Mouse (Mus musculus) stomach, postnatal 0 days (tissue): Measurements from ENCODE around the gene Farp1. TPM values are rescaled to one million over a fixed set of nuclear protein-coding genes. Genes with fewer than 3 reads are reported as not detected.

Experiments
- ATAC-seq: fragments of 200-750 bp; cut with Nextera tagmentation; 2 replicates; pipeline ENCODE4 v1.8.0; 2017; ENCODE audit not compliant: low FRiP score, low TSS enrichment
- DNase-seq: peaks from one replicate; pipeline ENCODE4 v3.0.0-alpha.2; 2016; ENCODE audit warnings: low spot score
- H3K27ac ChIP-seq: fragments of 300-500 bp; sonication (generic); replicated peaks from 2 replicates; pipeline ENCODE4 v1.5.1; 2014; ENCODE audit warnings: mild to moderate bottlenecking, control low read depth
- H3K27me3 ChIP-seq: fragments of 300-500 bp; sonication (generic); 2 replicates; pipeline ENCODE4 v1.6.1; 2014; ENCODE audit warnings: low read length; ENCODE audit not compliant: control insufficient read depth, insufficient read depth
- H3K36me3 ChIP-seq: fragments of 300-500 bp; sonication (generic); 2 replicates; pipeline ENCODE4 v1.6.1; 2014; ENCODE audit warnings: low read length, mixed read lengths; ENCODE audit not compliant: control insufficient read depth, insufficient read depth
- H3K4me1 ChIP-seq: fragments of 300-500 bp; sonication (generic); replicated peaks from 2 replicates; pipeline ENCODE4 v1.6.1; 2014; ENCODE audit warnings: antibody characterized with exemption; ENCODE audit not compliant: control insufficient read depth, insufficient read depth
- H3K4me2 ChIP-seq: fragments of 300-500 bp; sonication (generic); replicated peaks from 2 replicates; pipeline ENCODE4 v1.6.1; 2014; ENCODE audit warnings: low read depth, mild to moderate bottlenecking, control low read depth, moderate library complexity
- H3K4me3 ChIP-seq: fragments of 300-500 bp; sonication (generic); 2 replicates; pipeline ENCODE4 v1.5.1; 2014; ENCODE audit warnings: low read depth, low read length, control low read depth
- H3K9ac ChIP-seq: fragments of 300-500 bp; sonication (generic); 2 replicates; pipeline ENCODE4 v1.6.1; 2014; ENCODE audit warnings: mild to moderate bottlenecking, low read length, control low read depth, mixed read lengths
- H3K9me3 ChIP-seq: fragments of 300-500 bp; sonication (generic); 2 replicates; pipeline ENCODE4 v1.6.1; 2016; ENCODE audit warnings: low read length; ENCODE audit not compliant: control insufficient read depth
- CTCF ChIP-seq: IDR thresholded peaks from 2 replicates; pipeline ENCODE4 v1.5.1; 2016; ENCODE audit warnings: antibody characterized with exemption, low read depth, mild to moderate bottlenecking, moderate library complexity
- EP300 ChIP-seq: optimal IDR thresholded peaks from 2 replicates; pipeline ENCODE3; 2016; ENCODE audit warnings: antibody characterized with exemption
- WGBS: fragments of 180-500 bp; shearing (Covaris S2); extraction: QIAGEN DNeasy Blood & Tissue Kit; methylation state at CpG from one replicate; pipeline ENCODE4 v1.1.7; 2014; 5-methylcytosine and 5-hydroxymethylcytosine counted together
- polyA plus RNA-seq: library from polyadenylated mRNA; unstranded; fragments of >200 nt; fragmentation: Nextera tagmentation; extraction: Ambion mirVana; gene quantifications from 2 replicates; pipeline ENCODE4 v1.2.1, GENCODE M21; 2015

Gene Farp1
- polyA plus RNA-seq, 1 experiment from 2014 or later, result 4.6 TPM

- no peak overlapping the region for H3K4me3 ChIP-seq
- H3K27me3 ChIP-seq, result no peaks in the 10 kb centered on the region
- no peak overlapping the region for H3K27ac ChIP-seq
- no peak overlapping the region for H3K4me2 ChIP-seq
- ATAC-seq (no peak), DNase-seq (no peak)
- no peaks in the 10 kb centered on the region for H3K9me3 ChIP-seq
- no peaks in the 10 kb centered on the region for H3K4me1 ChIP-seq
- TF ChIP-seq CTCF, result no peak
- no peak for TF ChIP-seq EP300
- no peaks in the 10 kb centered on the region for H3K36me3 ChIP-seq
- H3K9ac ChIP-seq, result no peak overlapping the region
- WGBS, result 94% methylated on average over 2 of the region's 2 CpGs
Measured at GRCm38 (mm10) chr14:121015114-121015690, 19.8 kb upstream of the Farp1 start.

GRCm38 (mm10) chr14:121022403-121022802 lies 12.6 kb upstream of the Farp1 start:
- Histone ChIP-seq H3K4me2 (no peak overlapping the region), H3K4me1 (no peaks in the 10 kb centered on the region), H3K9me3 (no peaks in the 10 kb centered on the region), H3K4me3 (no peak overlapping the region), H3K36me3 (no peaks in the 10 kb centered on the region), H3K27ac (no peak overlapping the region), H3K27me3 (no peaks in the 10 kb centered on the region), H3K9ac (no peak overlapping the region)
- 75% methylated on average over 5 of the region's 5 CpGs for WGBS
- no peak for ATAC-seq
- no peak for DNase-seq
- TF ChIP-seq CTCF (no peak), EP300 (no peak)

- Histone ChIP-seq H3K27ac (no peak overlapping the region), H3K27me3 (no peaks in the 10 kb centered on the region), H3K9ac (no peak overlapping the region), H3K4me3 (no peak overlapping the region), H3K4me1 (no peaks in the 10 kb centered on the region), H3K4me2 (no peak overlapping the region), H3K9me3 (no peaks in the 10 kb centered on the region), H3K36me3 (no peaks in the 10 kb centered on the region)
- ATAC-seq (no peak), DNase-seq (peak; percentile 42)
- no peak for TF ChIP-seq CTCF
- 65% methylated on average over 8 of the region's 8 CpGs for WGBS
Measured at GRCm38 (mm10) chr14:121025381-121025780, 9.6 kb upstream of the Farp1 start.

GRCm38 (mm10) chr14:121031396-121031795 lies 3.6 kb upstream of the Farp1 start:
- DNase-seq (no peak), ATAC-seq (no peak)
- Histone ChIP-seq H3K36me3 (no peaks in the 10 kb centered on the region), H3K4me2 (no peak overlapping the region), H3K9me3 (no peaks in the 10 kb centered on the region), H3K4me1 (no peaks in the 10 kb centered on the region), H3K4me3 (no peak overlapping the region), H3K9ac (no peak overlapping the region), H3K27ac (no peak overlapping the region), H3K27me3 (no peaks in the 10 kb centered on the region)
- 76% methylated on average over 2 of the region's 2 CpGs for WGBS
- TF ChIP-seq EP300 (no peak), CTCF (no peak)

- TF ChIP-seq EP300 (no peak), CTCF (no peak)
- ATAC-seq (no peak), DNase-seq (no peak)
- Histone ChIP-seq H3K27me3 (no peaks in the 10 kb centered on the region), H3K36me3 (no peaks in the 10 kb centered on the region), H3K4me3 (peak overlapping the region; percentile 82; the same call in 1 of the 2 replicates), H3K9ac (no peak overlapping the region; the same call in 1 of the 2 replicates), H3K9me3 (no peaks in the 10 kb centered on the region), H3K4me1 (no peaks in the 10 kb centered on the region), H3K27ac (no peak overlapping the region), H3K4me2 (peak overlapping the region; percentile 92)
- 36% methylated on average over 10 of the region's 10 CpGs for WGBS
Measured at GRCm38 (mm10) chr14:121034525-121034924, 475 bp upstream of the Farp1 start.

- TF ChIP-seq CTCF (peak; percentile 46; the same call in 1 of the 2 replicates), EP300 (no peak)
- 1% methylated on average over 44 of the region's 100 CpGs for WGBS
- peak overlapping the region; percentile 90 for H3K9ac ChIP-seq
- H3K4me1 ChIP-seq, result no peaks in the 10 kb centered on the region
- no peaks in the 10 kb centered on the region for H3K27me3 ChIP-seq
- peak; percentile 61 for DNase-seq
- no peaks in the 10 kb centered on the region for H3K36me3 ChIP-seq
- H3K9me3 ChIP-seq, result no peaks in the 10 kb centered on the region
- H3K4me2 ChIP-seq, result peak overlapping the region; percentile 92
- peak; percentile 70 for ATAC-seq
- peak overlapping the region; percentile 83 for H3K27ac ChIP-seq
- peak overlapping the region; percentile 82 for H3K4me3 ChIP-seq
Measured at GRCm38 (mm10) chr14:121035663-121036473, 868 bp downstream of the Farp1 start.
